Mouse (Mus musculus) heart, adult 2 months (tissue): Measurements from ENCODE around the gene Lmo7.

Experiments used
- CTCF ChIP-seq: fragments of 200-600 bp; IDR thresholded peaks from 2 replicates; pipeline ENCODE4 v1.8.1; 2022; ENCODE audit warnings: antibody characterized with exemption, mild to moderate bottlenecking, moderate library complexity
- EP300 ChIP-seq: fragments of 200-500 bp; IDR thresholded peaks from 2 replicates; pipeline ENCODE4 v1.6.1; 2011; ENCODE audit warnings: low read depth, low read length, control low read depth; ENCODE audit not compliant: insufficient read depth

GRCm38 (mm10) chr14:101886320-101886719, 156.6 kb downstream of the Lmo7 start:
- TF ChIP-seq EP300 (peak; percentile 84; the same call in 1 of the 2 replicates), CTCF (no peak)
